Mouse (Mus musculus): ENCODE results near the gene Rcc2.
A peak's percentile ranks its signal among the peaks of the same experiment; 100 is the strongest.

Rcc2 gene

DNA sequence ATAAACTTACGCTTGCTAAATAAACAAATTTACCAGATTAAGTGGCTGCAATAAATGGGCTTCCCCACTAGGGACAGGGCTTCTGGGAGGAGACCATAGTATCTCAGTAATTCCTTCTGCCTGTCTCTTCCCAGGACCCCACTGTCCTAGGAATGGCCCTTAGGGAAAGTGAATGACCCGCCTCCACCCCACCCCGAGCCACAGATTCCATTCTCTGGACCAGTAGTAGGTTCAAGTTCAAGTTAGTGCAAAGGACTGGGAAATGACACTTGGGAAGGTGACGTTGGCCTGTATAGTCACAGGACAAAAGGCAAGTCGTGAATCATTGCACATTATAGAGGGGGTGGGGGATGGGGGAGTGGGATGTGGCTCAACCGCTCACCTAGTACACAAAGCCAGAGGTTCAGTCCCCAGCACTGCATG lies 15.4 kb upstream of the Rcc2 start:
- no peak for DNase-seq (ENCODE audit: low spot score)

- no peak for DNase-seq (ENCODE audit: low spot score)
These were observed 12.1 kb upstream of the Rcc2 start for GRCm38 (mm10) chr4:140688044-140688825.

GRCm38 (mm10) chr4:140688826-140689425 lies 11.4 kb upstream of the Rcc2 start:
- DNase-seq (ENCODE audit: low spot score), result no peak

DNA sequence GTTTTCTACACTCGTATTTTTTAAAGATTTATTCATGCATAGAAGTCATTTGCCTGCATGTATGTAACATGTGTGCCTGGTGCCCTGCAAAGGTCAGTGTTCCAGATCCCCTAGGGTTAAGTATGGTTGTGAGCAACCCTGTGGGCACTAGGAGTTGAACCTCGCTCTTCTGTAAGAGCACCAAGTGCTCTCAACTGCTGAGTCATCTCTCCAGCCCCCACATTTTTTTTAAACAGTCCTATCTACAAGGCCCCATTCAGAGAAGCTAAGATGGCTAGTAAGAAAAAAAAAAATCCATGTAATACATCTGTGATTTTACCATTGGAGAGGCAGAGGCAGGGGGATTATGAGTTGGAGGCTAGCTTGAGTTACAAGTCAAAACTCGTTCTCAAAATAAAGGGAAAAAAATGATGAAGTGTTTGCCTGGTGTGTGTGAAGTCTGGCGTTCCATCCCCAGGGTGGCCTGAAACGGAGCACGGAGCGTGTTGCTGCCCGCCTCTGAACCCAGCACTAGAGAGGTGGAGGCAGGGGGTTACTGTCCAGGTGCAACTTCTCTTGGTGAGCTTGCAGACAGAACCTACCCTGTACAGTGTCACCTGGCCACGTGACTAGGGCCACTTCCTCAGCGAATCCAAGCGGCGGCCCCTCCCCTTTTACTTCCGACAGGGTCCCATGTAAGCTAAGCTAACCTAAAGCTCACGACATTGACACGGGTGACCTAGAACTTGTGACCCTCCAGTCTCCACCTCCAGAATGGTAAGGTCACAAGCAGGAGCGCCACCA lies 10.3 kb upstream of the Rcc2 start:
- DNase-seq (ENCODE audit: low spot score), result no peak

DNA sequence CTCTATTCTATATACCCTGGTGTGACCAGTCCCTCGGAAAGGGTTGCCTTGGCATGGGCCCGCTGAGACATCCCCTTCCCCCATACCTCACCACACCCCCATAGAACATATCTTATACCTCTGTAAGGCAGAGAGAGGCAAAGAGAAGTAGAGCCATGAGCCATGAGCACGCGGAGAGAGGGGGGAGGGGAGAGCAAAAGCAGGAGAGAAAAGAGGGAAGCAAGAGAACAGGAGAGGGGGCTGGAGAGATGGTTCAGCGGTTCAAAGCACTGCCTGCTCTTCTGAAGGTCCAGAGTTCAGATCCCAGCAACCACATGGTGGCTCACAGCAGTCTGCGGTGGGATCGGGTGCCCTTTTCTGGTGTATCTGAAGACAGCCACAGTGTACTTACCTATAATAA lies 8.9 kb upstream of the Rcc2 start:
- no peak for DNase-seq (ENCODE audit: low spot score)

DNA sequence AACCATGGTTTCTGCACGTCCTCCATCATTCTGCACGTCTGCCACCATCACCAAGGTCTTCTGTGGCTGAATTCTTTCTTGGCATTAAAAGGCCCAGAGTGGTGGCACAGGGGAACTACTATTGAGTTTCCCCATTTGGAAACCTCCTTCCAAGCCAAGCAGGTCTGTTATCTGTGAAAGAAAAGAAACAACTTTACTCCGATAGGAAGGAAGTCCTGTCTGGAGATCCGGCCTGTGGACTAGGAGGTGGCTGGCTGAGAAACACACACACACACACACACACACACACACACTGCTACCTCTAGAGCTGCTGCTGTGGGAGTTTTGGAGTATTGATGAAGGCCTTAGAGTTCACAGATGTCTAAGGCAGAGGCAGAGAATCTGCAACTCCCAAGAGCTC lies 6.8 kb upstream of the Rcc2 start:
- no peak for DNase-seq (ENCODE audit: low spot score)

GRCm38 (mm10) chr4:140694551-140695060 lies 5.7 kb upstream of the Rcc2 start:
- DNase-seq (ENCODE audit: low spot score), result no peak

DNA sequence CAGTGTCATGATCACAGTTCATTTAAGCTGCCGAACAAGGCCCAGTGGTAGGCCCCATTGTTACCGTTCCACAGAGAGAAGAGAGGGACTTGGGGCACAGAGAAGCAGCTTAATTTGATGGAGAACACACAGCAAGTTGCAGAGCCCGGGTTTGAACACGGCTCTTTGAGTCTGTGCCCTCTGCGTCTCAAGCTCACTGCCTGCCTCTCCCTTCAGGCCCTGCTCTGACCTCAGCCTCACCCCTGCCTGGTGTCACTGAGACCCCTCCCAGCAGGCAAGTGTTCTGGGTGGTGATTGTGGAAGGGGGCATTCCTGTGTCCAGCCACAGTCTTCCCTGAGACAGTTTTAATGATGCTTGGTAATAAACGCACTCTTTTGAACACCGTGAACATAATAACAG lies 5.2 kb upstream of the Rcc2 start:
- DNase-seq (ENCODE audit: low spot score), result no peak

GRCm38 (mm10) chr4:140695675-140696585 lies 4.4 kb upstream of the Rcc2 start:
- no peak for DNase-seq (ENCODE audit: low spot score)

GRCm38 (mm10) chr4:140699441-140700127 lies 757 bp upstream of the Rcc2 start:
- DNase-seq (ENCODE audit: low spot score), result peak; percentile 66

DNA sequence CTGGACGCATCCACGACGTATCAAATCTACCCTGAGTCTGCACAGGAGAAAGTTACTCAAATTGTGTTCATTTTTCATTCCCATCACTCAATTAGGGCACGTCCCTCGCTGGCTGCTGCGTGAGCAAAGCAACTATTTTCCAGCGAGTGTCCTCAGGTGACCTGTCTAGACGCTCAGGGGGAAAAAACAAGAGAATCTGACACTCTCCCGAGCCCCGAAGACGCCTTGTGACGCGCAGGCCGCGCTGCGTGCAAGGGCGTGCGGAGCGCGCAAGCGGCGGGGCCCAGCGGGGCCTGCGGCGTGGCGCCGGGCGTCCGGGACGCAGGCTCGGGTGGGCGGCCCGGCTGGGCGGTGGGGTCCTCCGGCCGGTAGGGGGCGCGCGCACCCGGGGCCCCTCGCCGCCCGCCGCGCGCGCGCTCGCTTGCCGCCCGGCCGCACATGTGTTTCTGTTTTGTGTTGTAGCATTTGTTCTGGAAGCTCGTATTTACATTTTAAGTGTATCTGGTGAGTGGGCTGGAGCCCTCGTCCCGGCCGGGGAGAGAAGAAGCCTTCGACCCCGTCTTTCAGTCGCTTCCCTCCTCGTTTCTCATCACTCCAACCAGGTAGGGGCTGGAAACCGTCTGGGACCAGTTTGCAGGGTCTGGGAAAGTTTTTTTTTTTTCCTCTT lies 841 bp downstream of the Rcc2 start:
- DNase-seq (ENCODE audit: low spot score), result peak; percentile 79

DNA sequence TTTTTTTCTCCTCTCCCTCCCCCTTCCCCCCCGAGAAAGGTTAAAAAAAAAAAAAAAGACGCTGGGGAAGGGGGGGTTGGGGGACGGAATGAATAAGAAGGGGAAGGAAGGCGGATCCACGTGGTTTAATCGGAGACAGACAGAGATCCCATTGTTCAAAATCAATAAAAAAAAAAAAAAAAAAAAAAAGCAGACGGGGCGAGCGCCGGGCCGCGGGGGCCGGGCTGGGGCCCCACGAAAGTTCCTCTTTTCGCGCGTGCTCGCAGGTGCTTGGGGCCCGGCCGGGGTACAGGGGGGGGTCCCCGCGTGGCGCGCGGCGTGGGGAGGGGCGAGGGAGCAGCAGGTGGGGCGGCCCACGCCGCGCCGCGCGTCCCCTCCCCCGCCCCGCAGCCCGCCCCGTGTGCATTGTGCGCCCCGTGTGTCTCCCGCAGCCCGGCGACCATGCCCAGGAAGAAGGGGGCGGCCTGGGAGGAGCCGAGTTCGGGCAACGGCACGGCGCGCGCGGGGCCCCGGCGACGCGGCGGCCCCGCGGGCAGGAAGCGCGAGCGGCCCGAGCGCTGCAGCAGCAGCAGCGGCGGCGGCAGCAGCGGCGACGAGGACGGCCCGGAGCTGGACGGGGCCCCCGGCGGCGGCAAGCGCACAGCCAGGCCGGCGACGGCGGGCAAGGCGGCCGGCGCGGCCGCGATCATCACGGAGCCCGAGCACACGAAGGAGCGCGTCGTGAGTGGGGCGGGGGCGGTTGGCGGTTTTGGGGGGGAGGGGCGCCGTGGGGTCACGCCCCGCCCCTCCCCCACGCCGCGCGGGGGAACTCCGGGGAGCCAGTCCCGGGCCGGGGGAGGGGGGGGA lies 1.6 kb downstream of the Rcc2 start:
- DNase-seq (ENCODE audit: low spot score), result peak; percentile 48

DNA sequence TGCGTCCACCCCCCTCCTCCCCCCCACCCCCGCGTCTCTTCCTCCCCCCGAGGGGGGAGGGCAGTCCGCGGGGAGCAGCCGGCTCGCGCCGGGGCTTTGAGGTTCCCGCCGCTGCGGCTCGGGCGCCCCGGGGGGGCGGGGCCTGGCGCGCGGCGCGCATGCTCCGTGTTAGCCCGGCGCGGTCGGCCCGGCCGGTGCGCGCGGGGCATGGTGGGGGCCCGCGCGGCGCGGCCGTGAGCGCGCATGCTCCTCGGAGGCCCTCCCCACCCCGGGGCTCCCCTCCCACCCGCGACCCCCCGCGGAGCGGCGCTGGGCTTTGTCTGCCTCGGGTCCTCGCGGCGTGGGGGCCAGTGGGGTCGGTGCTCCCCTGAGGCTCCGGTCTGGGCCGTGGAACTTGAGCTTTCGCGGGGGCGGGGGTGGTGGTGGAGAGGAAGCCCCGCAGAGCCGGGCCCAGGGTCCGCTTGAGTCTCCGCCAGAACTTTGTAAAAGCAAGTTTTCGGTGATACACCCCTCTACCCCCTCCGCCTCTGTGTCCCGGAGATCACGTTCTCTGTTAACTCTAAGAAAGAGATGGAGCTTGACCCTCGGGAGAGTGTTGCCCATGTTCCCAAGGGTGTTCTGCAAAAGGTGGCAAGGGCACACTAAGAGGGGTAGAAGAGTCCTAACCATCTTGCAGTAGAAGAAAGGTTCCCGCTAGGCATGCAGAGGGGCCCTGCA lies 2.4 kb downstream of the Rcc2 start:
- peak; percentile 74 for DNase-seq (ENCODE audit: low spot score)

DNA sequence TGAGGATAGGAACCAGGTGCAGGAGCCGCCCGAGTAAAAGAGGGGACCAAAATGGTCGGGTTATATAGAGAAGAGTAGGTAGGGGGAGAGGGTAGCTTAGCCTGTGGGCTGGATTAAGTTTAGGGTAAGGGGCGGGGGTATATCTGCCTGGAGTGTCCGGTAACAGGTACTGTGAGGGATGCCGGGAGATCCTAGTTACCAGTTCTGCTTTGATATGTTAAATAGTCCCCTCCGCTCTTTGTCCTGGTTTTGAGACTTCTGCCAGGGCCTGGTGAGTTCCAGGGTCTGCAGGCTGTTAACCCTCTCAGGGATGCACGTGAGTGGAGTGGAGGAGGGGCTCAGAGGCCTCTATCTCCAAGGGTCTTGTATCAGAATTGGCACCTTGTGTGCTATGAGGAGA lies 3.3 kb downstream of the Rcc2 start:
- DNase-seq (ENCODE audit: low spot score), result no peak

- DNase-seq (ENCODE audit: low spot score), result no peak
These were observed 3.8 kb downstream of the Rcc2 start for GRCm38 (mm10) chr4:140704166-140704565.

- DNase-seq (ENCODE audit: low spot score), result no peak
These were observed 7.3 kb downstream of the Rcc2 start for GRCm38 (mm10) chr4:140707615-140708014.

DNA sequence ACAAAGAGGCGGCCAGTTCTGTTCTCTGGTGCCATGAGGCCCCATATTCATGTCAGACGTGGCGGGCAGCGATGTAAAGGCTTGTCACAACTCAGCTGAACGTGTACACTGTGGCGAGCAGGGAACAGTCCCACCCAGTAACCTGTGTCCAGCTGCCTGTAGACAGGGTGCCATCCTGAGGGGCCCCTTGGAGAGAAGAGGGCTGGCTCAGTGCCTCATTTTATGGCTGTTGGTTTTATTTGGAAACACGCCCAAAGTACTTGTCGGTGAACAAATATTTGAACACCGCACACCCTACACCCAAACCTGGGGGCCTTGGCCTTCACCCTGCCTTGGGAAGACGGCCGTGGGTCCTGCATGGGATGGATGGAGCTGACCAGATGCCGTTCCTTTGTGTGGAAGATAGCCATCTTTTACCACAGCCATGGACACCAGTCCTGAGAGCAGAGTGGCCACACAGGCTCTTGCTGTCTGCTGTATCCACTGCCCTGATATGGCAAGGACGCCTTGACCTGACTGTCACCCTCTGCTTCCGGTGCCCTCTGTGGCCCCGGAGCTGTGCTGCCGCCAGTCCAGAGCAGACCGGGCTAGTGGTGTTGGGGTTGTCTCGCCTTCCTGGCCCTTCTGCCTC lies 8.1 kb downstream of the Rcc2 start:
- no peak for DNase-seq (ENCODE audit: low spot score)

- DNase-seq (ENCODE audit: low spot score), result no peak
These were observed 8.8 kb downstream of the Rcc2 start for GRCm38 (mm10) chr4:140709111-140709510.
